ENCODE assay signal across 11 mouse cellular contexts in genomic region chr3:132744287-132745146, GRCm38 (mm10).
DNase-seq lines count a peak whose midpoint lies in the region; ATAC-seq and TF ChIP-seq lines count a peak whose summit lies in the region.
"Had no signal": no experiment of that assay in that cellular context is flagged by ENCODE, and none has a peak within 500 bp of the region (broad histone marks: within the 10 kb centered on the region; RNA-seq: fewer than 3 reads in every experiment).

No protein-coding gene starts in this region.

- 79% methylated on average over 10 of the region's 10 CpGs for WGBS in neural tube, embryonic 11.5 days
- WGBS in forebrain, embryonic 16.5 days, result 42% methylated on average over 10 of the region's 10 CpGs
- WGBS in kidney, embryonic 15.5 days, result 83% methylated on average over 10 of the region's 10 CpGs
- WGBS in midbrain, postnatal 0 days, result 30% methylated on average over 10 of the region's 10 CpGs

- no peaks in the 10 kb centered on the region for H3K9me3 ChIP-seq in neural tube, embryonic 11.5 days (ENCODE audit: control insufficient read depth, low read length)
- H3K9me3 ChIP-seq in forebrain, embryonic 16.5 days (ENCODE audit: control insufficient read depth, low read length), result no peaks in the 10 kb centered on the region
- no peaks in the 10 kb centered on the region for H3K9me3 ChIP-seq in kidney, embryonic 15.5 days (replicated peaks)
- H3K9me3 ChIP-seq in midbrain, postnatal 0 days (ENCODE audit: low read length), result no peaks in the 10 kb centered on the region
- H3K9me3 ChIP-seq: embryonic facial prominence, embryonic 12.5 days; limb, embryonic 10.5 days had no signal

- H3K27me3 ChIP-seq in neural tube, embryonic 11.5 days (ENCODE audit: control insufficient read depth, insufficient read depth, low read length), result no peaks in the 10 kb centered on the region
- no peaks in the 10 kb centered on the region for H3K27me3 ChIP-seq in forebrain, embryonic 16.5 days (replicated peaks; ENCODE audit: control insufficient read depth, insufficient read depth, low read length)
- no peaks in the 10 kb centered on the region for H3K27me3 ChIP-seq in kidney, embryonic 15.5 days
- no peaks in the 10 kb centered on the region for H3K27me3 ChIP-seq in midbrain, postnatal 0 days (ENCODE audit: insufficient read depth, low read length)
- H3K27me3 ChIP-seq: embryonic facial prominence, embryonic 12.5 days had no signal

- TF ChIP-seq CTCF in midbrain, postnatal 0 days (IDR thresholded peaks at IDR 0.05), result no peak

- ATAC-seq in neural tube, embryonic 11.5 days (ENCODE audit: insufficient read depth, low FRiP score, low TSS enrichment), result peak; percentile 48; the same call in 1 of the 2 replicates
- peak; percentile 57 for ATAC-seq in forebrain, embryonic 16.5 days
- ATAC-seq in kidney, embryonic 15.5 days (replicated peaks; ENCODE audit: low FRiP score), result peak; percentile 58; the same call in 1 of the 2 replicates
- peak; percentile 63; the same call in 1 of the 2 replicates for ATAC-seq in midbrain, postnatal 0 days (ENCODE audit: low FRiP score)
- ATAC-seq in CD4-positive, CD25-positive, alpha-beta regulatory T cell, adult 4 months, result no peak

- DNase-seq in neural tube, embryonic 11.5 days (ENCODE audit: low spot score), result no peak
- no peak for DNase-seq in neural tube, embryonic 10.5 days (ENCODE audit: extremely low spot score, low spot score)
- DNase-seq in midbrain, postnatal 0 days (ENCODE audit: low spot score), result peak; percentile 61
- DNase-seq in MN1 (ENCODE audit: low spot score), result no peak
- no peak for DNase-seq in thymus, postnatal 10 days (ENCODE audit: low spot score in 2 of 2)
- DNase-seq: adrenal gland, adult 8-10 months had no signal

- H3K27ac ChIP-seq in neural tube, embryonic 11.5 days (ENCODE audit: low read depth, low read length), result no peak overlapping the region
- H3K27ac ChIP-seq in forebrain, embryonic 16.5 days (ENCODE audit: low read length), result no peak overlapping the region
- peak overlapping the region; percentile 70 for H3K27ac ChIP-seq in kidney, embryonic 15.5 days
- H3K27ac ChIP-seq in midbrain, postnatal 0 days (ENCODE audit: low read depth, low read length), result no peak overlapping the region
- H3K27ac ChIP-seq: embryonic facial prominence, embryonic 12.5 days; limb, embryonic 10.5 days had no signal

- H3K9ac ChIP-seq in neural tube, embryonic 11.5 days (ENCODE audit: low read length), result no peak overlapping the region
- no peak overlapping the region for H3K9ac ChIP-seq in forebrain, embryonic 16.5 days (replicated peaks; ENCODE audit: low read depth, low read length)
- H3K9ac ChIP-seq in kidney, embryonic 15.5 days, result no peak overlapping the region
- H3K9ac ChIP-seq in midbrain, postnatal 0 days (replicated peaks; ENCODE audit: low read length, poor library complexity, severe bottlenecking), result no peak overlapping the region
- H3K9ac ChIP-seq: embryonic facial prominence, embryonic 12.5 days had no signal

- no peak overlapping the region for H3K4me3 ChIP-seq in neural tube, embryonic 11.5 days (ENCODE audit: low read depth, low read length)
- H3K4me3 ChIP-seq in forebrain, embryonic 16.5 days (replicated peaks; ENCODE audit: low read length), result no peak overlapping the region
- H3K4me3 ChIP-seq in kidney, embryonic 15.5 days (replicated peaks), result no peak overlapping the region
- H3K4me3 ChIP-seq in midbrain, postnatal 0 days (ENCODE audit: low read depth, low read length), result no peak overlapping the region
- H3K4me3 ChIP-seq: embryonic facial prominence, embryonic 12.5 days; limb, embryonic 10.5 days had no signal

- peaks cover 7% of the 10 kb centered on the region; the same call in 1 of the 2 replicates for H3K4me1 ChIP-seq in neural tube, embryonic 11.5 days (ENCODE audit: control insufficient read depth, insufficient read depth, low read length)
- no peaks in the 10 kb centered on the region for H3K4me1 ChIP-seq in forebrain, embryonic 16.5 days (replicated peaks; ENCODE audit: control insufficient read depth, insufficient read depth, low read length)
- no peaks in the 10 kb centered on the region for H3K4me1 ChIP-seq in kidney, embryonic 15.5 days
- H3K4me1 ChIP-seq in midbrain, postnatal 0 days (ENCODE audit: insufficient read depth, low read length), result no peaks in the 10 kb centered on the region
- H3K4me1 ChIP-seq: embryonic facial prominence, embryonic 12.5 days; limb, embryonic 10.5 days had no signal

- no peak overlapping the region for H3K4me2 ChIP-seq in neural tube, embryonic 11.5 days (ENCODE audit: low read depth)
- H3K4me2 ChIP-seq in forebrain, embryonic 16.5 days (ENCODE audit: low read length), result no peak overlapping the region
- H3K4me2 ChIP-seq in kidney, embryonic 15.5 days, result no peak overlapping the region
- no peak overlapping the region for H3K4me2 ChIP-seq in midbrain, postnatal 0 days (ENCODE audit: low read depth, low read length, poor library complexity, severe bottlenecking)
- H3K4me2 ChIP-seq: embryonic facial prominence, embryonic 12.5 days had no signal

- no peaks in the 10 kb centered on the region for H3K36me3 ChIP-seq in neural tube, embryonic 11.5 days (ENCODE audit: control insufficient read depth, insufficient read depth, low read length)
- H3K36me3 ChIP-seq in forebrain, embryonic 16.5 days (ENCODE audit: control insufficient read depth, insufficient read depth), result no peaks in the 10 kb centered on the region; the same call in 1 of the 2 replicates
- H3K36me3 ChIP-seq in kidney, embryonic 15.5 days, result peaks cover 13% of the 10 kb centered on the region; the same call in 1 of the 2 replicates
- peaks cover 3% of the 10 kb centered on the region; the same call in 1 of the 2 replicates for H3K36me3 ChIP-seq in midbrain, postnatal 0 days (ENCODE audit: insufficient read depth, low read length)
- H3K36me3 ChIP-seq: embryonic facial prominence, embryonic 12.5 days; limb, embryonic 10.5 days had no signal
